Mouse (Mus musculus) heart, postnatal 36 days (tissue): Measurements from ENCODE around the gene Taf9. TPM values are rescaled to one million over a fixed set of nuclear protein-coding genes. Genes with fewer than 3 reads are reported as not detected.

Experiments
- DNase-seq, 2 experiments: peaks; one replicate each; pipeline ENCODE4 v3.0.0; 2021 to 2022
- intact Hi-C: fragments of 180-260 bp; cut with DNase I; formaldehyde crosslinking; loops from one replicate; pipeline ENCODE4 v1.15.1; 2025
- total RNA-seq, 2 experiments: library from RNA; stranded (reverse); gene quantifications; 2 replicates each; pipeline ENCODE4 v1.2.3; 2021

Gene Taf9
- 10 to 100 TPM in 1 of 2 experiments, 1 to 10 TPM in 1; 8.9 to 14.3 TPM for total RNA-seq

DNA sequence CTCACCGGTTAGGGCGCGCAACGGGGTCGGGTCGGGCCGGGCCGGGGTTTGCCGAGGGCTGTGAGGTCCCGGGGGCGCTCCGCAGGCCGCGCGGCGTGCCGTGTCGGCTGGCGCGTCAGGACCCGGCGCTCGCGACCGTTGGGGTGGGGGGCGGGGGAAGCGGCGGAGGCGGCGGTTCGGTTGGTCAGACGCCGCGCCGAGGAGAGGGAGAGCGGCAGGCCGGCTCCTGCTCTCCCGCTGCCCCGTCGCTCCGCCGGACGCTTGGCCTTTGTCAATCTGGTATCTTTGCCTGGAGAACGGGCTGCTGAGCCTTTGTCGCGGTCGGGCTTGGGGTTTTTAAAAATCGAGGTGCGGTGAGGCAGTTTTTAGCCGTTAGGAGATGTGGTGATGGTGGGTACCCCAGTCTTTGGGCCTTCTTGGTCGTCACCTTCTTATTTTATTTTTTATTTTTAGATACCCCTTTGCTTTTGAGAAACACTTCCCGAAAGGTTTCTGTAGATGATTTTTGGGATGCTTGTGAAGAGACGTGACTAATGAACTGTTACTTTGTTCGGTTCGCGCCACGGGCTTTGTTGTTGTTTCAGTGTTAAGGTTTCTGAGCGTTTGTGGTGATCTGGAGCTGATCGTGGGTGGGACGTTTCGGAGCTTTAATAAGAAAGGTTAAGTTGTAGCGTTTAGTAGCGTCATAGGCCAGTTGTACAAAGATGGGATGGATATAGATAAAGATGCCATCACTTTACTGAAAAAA, at the start of gene Taf9:
Gene Taf9 (plus strand): TSS at position 141 of the 748 bp plus-strand sequence.
- no peak for DNase-seq

DNA sequence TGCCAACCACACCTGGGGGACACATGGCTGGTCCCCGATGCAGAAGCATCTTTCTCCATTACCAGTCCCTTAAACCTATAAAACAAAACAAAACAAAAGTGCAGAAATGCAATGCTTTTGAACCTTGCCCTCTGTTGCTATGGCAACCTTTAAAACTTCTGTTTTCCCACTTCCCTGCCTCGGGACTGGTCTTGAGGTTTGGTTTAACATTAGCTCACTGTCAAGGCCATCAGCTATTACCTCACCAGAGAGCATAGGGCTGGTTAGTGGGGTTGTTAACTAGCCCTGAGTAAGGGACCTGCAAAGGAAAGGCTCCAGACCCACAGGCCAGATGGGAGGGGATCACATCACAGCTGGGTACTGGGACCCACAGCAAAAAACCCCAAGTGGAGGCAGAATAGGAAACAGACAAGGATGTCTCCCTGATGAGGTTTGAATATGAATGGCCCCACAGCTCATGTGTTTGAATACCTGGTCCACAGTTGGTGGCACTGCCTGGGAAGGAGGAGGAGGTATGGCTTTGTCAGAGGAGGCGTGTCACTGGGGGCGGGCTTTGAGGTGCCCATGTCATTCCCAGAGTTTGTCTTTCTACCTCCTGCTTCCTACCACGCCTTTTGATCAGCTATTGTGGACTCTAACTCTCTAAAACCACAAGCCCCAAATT, 49.0 kb upstream of the Taf9 start:
- DNase-seq: no peak
- intact Hi-C loops: no loop called here

More for the DNA sequence above, at the start of gene Taf9:
- intact Hi-C loops: loop anchor here (2.0 to 10.0 kb wide), 5 partner anchors 79 to 1297 kb away; partner anchors contain the start of genes Bdp1, Cdk7, Gtf2h2 and Serf1

DNA sequence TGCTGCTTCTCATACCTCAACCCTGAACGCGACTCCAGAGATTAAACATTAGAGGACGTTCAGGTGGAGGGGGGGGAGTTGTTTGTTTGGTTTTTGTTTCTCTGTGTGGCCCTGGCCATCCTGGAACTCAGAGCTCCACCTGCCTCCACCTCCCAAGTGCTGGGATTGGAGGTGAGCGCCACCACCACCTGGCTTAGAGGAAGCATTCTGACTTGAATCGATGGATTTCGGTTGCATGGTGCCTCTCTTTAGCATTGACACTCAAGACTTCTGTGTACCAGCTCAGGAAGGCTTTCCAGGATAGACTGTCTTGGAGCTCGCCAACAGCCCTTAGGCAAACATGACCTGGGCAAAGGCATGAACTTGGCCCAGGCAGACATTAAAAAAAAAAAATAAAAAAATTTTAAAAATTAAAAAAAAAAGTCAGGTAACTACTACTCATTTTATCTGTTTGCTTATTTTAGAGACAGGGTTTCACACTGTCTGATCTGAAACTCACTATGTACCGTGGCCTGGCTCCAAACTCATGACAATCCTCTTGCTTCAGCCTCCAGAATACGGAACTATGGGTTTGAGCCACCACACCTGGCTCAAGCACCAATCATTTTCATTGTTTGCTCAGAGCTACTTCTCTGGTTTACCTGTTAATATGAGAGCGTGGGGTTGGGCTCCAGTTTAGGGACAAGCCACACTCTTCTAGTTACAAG, 48.2 kb upstream of the Taf9 start:
- intact Hi-C loops: no loop called here
- no peak for DNase-seq

DNA sequence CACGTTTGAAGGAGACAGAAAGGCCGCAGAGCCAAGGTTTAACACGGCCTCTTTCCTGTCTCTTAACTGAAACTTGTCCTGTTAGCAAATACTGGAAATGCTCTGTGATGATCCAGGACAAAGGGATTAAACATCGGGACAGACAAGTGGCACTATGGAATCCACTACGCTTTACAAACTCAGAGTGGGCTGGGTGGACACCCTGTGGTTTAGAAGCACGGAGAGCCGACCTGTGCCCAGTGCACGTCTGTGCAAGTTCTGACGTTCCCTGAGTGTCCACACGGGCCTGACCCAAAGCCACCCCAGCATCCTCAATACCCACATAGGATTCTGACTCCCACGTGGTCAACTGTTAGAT, 47.7 kb upstream of the Taf9 start:
- intact Hi-C loops: no loop called here
- no peak for DNase-seq

DNA sequence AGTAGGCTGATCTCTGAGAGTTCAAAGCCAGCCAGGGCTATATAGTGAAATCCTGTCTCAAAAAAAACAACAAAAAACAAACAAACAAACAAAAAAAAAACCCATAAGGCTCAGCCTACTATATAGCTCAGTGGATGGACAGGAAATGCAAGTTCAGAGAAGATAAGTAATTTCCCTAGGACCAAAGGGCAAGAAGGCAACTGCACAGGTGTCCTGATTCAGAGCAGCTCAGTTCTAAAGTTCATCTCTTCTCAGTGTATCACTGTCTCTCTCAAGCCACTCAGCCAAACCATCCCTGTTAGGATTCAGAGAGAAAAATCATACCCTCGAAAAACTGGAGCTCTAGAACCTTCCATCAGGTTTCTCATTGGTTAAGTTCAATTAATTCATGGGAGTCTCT, 45.5 kb upstream of the Taf9 start:
- no peak for DNase-seq
- intact Hi-C loops: no loop called here

DNA sequence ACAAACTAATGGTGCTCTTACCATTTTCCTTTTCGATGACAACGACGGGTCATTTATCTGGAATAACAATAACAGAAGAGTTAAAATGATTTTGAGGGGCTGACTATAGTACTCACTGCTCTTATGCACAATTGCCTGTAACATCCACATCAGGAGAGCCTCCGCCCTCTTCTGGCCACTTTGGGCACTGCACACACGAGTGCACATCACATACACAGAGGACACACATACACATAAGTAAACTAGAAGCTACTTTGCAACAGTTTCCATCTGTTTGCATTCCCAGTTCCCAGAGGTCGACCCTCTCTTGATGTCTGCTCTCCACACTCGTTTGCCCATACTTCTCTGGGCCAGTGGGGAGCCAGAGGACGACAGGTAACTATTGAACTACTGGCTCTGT, 43.6 kb upstream of the Taf9 start:
- intact Hi-C loops: no loop called here

DNA sequence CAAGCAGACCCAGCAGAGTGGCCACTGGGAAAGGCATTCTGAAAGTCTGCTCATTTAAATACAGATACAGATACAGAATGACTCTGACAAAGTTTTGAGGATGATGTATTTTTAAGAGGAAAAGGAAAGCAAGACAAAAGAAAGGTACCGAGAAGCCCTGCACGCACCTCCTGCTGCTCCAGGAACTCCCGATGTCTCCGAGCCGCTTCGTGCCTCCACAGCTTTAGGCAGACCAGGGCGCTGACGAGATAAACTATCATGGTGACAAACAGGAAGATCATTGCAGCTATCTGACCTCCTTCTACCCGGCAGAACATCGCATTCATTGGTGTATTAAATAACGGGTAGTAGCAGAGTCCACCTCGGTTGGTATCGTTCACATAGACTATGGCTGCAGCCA, 40.1 kb upstream of the Taf9 start:
- intact Hi-C loops: no loop called here
- no peak for DNase-seq

More for the DNA sequence above, 43.6 kb upstream of the Taf9 start:
- no peak for DNase-seq

DNA sequence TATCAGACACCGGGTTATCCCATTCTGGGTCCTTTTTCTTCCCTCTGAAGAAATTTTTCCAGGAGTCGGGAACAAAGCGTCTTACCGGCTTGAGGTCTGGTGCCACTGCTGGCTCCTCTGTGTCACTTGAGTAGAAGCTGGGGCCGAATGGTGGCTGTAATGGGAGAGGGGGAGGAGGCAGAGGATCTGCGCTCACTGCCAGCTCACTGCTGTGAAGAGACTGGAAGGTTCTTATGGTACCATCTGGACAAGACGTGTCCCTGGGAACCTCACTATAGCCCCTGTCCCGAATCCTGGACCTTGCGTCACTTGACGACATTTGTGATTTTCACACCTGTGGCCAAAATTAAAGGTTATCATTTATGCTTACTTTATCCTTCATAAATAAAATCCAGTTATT, 39.1 kb upstream of the Taf9 start:
- intact Hi-C loops: no loop called here
- no peak for DNase-seq

DNA sequence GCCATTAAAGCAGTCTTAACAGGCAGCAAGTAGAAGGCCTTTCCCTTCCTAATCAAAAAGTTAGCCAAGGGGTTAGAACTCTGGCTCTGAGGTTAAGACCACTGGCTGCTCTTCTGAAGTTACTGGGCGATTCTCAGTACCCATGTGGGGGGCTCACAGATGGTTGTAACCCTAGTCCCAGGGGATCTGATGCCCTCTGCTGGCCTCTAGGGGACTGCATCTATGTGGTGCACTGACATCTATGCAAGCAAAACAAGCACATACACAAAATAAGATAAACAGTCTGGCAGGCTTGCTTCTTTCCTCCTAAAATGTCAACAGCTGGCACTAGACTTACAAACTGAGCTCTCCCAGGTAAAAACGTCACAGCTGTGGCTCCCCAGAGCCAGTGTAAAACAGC, 38.5 kb upstream of the Taf9 start:
- intact Hi-C loops: no loop called here
- DNase-seq: no peak

DNA sequence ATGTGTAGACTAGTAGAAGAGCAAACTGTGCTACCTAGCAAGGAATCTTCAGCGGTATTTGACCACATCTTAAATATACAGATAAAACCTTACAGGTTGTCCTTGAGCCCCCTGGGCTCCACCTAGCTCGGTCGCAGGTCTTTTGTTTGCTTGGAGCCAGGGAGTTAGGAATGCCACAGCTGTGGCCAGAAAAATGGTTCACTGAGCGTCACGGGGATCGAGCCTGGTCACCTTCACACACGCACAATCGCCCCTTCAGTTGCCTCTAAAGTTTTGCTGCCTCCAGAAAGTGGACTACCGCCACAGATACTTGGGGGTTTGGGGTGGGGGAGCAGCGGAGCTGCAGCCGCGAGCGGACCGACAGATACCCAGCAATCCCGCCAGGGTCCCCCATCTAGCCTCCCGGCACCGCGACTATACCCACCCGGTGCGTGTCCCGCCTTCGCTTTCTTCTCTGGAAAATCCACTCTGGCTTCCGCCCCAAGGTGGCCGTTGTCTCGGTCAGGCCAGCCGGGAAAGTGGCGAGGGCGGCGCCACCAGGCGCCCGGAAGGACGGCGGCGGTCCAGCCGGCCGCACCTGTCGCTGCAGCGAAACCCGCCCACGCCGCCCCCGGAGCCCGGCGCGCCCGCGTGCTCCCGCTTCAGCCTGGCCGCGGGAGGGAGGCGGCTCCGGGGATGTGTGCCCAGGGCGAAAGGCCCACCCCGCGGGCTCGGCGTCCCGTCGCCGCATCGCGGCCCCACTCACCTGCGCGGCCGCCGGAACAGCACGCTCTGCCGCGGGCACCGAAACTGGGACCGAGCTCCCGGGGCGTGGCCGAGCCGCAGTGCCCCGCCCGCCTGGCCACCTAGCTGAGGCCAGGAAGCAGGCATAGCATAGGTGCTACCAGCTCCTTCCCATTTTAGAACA, 34.9 kb upstream of the Taf9 start, which contains the start of gene Marveld2:
Gene Marveld2 (minus strand): TSS at position 791 of the 907 bp plus-strand sequence.
- DNase-seq: peak; percentile 26 to 29
- intact Hi-C loops: no loop called here

DNA sequence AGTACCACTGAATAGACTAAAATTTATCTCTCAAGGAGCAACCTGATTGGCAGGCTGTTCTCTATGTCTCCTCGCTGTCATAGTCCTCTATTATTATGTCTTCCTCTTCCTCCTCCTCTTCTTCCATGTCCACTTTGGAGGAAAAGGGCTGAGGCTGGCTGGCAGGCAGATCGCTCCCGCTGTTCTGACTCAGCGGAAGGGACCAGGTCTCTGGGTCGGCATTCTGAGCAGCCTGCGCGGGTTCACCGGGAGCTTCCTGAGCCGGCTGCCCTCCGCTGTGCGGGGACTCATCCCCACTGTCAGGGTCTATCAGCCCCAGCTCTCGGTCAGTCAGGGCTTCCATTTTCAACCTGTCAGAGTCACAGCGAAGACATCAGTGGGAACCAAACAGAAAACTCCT, 33.8 kb upstream of the Taf9 start:
- intact Hi-C loops: no loop called here

DNA sequence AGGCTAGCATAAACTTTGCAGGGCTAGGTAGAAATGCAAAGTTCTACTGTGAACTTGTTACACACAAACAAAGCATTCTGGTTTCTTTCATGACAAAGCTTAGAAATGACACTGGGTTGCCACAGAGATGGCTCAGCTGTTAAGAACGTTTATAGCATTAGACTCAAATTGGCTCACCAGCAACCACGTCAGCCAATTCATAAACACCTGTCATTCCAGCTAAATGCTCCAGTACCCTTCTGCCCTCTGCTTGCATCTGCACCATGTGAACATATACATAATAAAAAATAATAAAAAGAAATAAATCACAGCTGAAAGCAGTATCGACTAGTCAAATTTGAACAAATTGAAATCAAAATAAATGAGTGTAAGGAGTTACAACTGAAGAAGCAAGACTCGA, 29.1 kb upstream of the Taf9 start:
- intact Hi-C loops: no loop called here

More for the DNA sequence above, 33.8 kb upstream of the Taf9 start:
- no peak for DNase-seq

DNA sequence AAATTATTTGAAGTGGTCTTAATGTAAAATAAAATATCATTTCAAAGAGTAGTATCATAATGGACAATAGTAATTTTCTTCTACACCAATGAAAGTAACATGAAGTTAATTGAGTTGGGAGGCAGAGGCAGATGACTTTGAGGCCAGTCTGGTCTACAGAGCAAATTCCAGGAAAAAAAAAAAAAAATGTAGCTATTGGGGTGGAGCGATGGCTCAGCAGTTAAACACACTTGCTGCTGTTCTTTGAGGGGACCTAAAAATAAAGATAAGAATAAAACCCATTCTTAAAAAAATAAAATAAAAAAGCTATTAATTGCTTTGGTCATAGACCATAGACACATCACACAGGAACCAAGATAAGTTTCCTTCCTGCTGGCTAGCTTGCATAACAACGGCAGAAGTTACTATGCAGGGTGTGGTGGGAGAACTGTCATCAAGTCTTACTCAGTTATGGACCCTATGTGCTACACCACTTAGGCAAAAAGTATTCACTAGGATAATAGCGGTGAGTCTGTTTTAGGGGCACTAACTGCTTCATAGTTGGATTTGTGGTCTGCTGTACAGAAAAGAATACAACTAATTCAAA, 17.2 kb upstream of the Taf9 start:
- intact Hi-C loops: no loop called here
- no peak for DNase-seq

More for the DNA sequence above, 29.1 kb upstream of the Taf9 start:
- no peak for DNase-seq

DNA sequence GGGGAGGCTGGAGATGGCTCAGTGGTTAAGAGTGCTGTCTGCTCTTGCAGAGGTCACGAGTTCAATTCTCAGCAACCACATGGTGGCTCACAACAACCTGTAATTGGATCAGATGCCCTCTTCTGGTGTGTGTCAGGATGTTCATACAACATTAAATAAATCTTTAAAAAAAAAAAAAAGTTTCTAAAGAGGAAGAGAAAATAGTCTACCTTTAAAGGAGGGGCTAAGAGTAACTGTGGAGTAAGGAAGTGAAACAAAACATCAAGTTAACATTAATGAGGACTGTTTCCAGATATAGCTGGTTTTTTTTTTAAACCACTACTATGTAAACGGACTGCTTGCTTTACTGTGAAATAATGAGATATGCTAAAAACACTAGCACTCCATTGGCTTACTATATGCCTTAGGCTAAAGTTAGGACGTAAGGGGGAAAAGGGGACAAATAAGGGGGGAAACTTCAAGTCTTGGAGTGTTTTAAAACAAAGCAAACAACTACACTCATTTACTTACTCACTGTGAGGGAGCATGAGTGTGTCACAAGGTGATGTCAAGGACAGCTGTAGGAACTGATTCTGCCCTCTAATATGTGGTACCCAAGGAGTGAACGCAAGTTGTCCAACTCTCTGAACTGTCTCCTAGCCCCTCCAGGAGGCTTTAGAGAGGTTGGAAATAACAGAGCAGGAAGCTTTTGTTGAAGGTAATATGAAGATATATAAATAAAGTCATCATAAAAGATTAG, 8.7 kb upstream of the Taf9 start:
- intact Hi-C loops: no loop called here

DNA sequence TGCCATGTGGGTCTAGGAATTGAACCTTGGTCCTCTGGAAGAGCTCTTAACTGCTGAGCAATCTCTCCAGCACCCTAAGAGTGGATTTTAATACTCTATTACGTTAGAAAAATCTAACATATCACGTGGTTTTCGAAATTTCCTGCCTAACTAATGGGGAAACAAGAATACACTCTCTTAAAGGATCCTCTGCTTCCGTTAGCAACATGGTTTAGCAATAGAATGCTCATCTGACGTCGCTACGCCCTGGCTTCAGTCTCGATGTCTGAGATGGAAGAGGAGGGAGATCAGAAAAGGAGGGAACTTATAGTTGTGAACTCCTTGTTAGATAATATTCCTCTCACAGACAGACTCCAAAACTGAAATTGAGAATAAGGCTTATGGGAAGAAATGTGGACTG, 3.2 kb upstream of the Taf9 start:
- no peak for DNase-seq
- intact Hi-C loops: no loop called here

More for the DNA sequence above, 8.7 kb upstream of the Taf9 start:
- no peak for DNase-seq

DNA sequence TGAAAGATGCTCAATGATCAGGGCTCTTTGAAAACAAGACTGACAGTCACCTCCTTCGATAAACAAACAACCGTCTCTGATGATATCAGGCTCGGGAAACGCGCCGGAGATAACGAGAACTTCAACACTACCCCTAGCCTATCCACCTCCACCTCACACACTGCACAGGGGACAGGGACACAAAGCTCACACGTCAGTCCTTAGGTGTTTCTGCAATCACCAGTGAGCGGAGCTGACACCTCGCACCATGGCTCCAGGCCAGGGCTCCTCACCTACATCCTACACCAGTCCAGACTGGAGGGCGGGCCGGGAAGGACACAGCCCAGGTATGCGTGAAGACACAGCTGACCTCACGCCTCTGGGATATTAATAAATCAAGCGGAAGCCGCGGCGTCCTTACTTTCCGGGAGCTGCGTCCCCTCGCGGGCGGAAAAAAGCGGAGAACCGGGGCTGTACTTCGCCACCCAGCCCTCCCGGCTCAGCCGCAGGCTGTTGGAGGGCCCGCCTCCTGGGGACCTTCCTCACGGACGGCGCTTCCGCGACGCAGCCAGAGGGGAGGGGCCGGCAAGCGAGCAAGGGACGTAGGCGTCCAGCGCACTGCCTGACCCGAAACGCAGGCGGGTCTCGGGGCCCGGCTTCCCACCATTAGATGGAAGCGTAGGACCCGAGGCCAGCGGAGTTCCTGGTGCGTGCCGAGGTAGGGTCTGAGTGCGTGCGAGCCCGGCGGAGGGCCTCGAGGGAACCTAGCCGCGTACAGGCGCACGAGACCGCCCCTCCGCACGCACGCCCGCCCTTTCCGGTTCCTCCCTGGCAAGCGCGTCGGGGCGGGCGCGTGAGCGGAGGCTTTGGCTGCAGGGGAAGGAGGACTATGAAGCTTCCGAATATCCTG, 585 bp upstream of the Taf9 start, which contains the start of the genes Ak6 and Rad17:
Gene Ak6 (plus strand): TSS at position 430 of the 889 bp plus-strand sequence.
Gene Rad17 (minus strand): TSS at position 502 of the 889 bp plus-strand sequence.
- intact Hi-C loops: loop anchor here (2.0 to 10.0 kb wide), 5 partner anchors 80 to 1296 kb away; partner anchors contain the start of genes Bdp1, Cdk7, Gtf2h2 and Serf1
- peak; percentile 99 for DNase-seq

DNA sequence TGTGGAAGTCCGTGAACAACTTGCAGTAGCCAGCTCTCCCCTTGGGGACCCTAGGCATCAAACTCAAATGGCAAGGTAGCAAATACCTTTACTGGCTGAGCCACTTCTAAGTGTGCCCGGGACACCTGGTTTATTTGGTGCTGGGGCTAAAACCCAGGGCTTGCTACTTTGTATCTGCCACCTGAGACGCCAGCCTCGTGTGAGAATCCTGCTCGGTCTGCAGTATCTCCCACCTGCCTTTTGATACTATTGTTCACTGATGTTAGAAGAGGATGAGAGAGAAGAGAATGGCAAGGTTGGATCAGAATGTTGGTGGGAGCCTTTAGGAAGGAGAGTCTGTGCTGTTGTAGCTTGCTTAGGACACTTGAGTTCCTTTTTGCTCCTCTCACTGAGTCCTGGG, 6.7 kb downstream of the Taf9 start:
- intact Hi-C loops: loop anchor here (10.0 kb wide), 2 partner anchors 553 to 1303 kb away; partner anchors contain the start of genes Bdp1 and Serf1

More for the DNA sequence above, 6.7 kb downstream of the Taf9 start:
- no peak for DNase-seq
